Mouse (Mus musculus) CH12.LX (cell line): ENCODE results near the gene Drc7.
A peak's percentile ranks its signal among the peaks of the same experiment; 100 is the strongest.

Source experiments
- BHLHE40 ChIP-seq: IDR thresholded peaks from 2 replicates; pipeline ENCODE4 v1.6.1; 2011; ENCODE audit warnings: mild to moderate bottlenecking, low read depth, low read length, improper control_type of control experiment
- CTCF ChIP-seq, 2 experiments: IDR thresholded peaks in 1 of 2; conservative IDR thresholded peaks in 1 of 2; 2 replicates each; pipeline ENCODE4 v1.5.1; 2011 to 2012; ENCODE audit warnings: low read depth in 2 of 2, low read length in 2 of 2, improper control_type of control experiment in 1 of 2, inconsistent platforms in 1 of 2, mild to moderate bottlenecking in 1 of 2, moderate library complexity in 1 of 2
- EP300 ChIP-seq: IDR thresholded peaks from 2 replicates; pipeline ENCODE4 v1.6.1; 2011; ENCODE audit warnings: low read length, improper control_type of control experiment
- KAT2A ChIP-seq: IDR thresholded peaks from 2 replicates; pipeline ENCODE4 v1.6.1; 2012; ENCODE audit warnings: low read length, improper control_type of control experiment, inconsistent platforms; ENCODE audit not compliant: insufficient replicate concordance
- MAZ ChIP-seq: IDR thresholded peaks from 2 replicates; pipeline ENCODE4 v1.6.1; 2012; ENCODE audit warnings: low read depth, mild to moderate bottlenecking, inconsistent platforms, low read length, improper control_type of control experiment, moderate library complexity
- POLR2A ChIP-seq: IDR thresholded peaks from 2 replicates; pipeline ENCODE4 v1.6.1; 2011; ENCODE audit warnings: low read depth, mild to moderate bottlenecking, improper control_type of control experiment, low read length
- RCOR1 ChIP-seq: conservative IDR thresholded peaks from 2 replicates; pipeline ENCODE4 v1.6.1; 2012; ENCODE audit warnings: low read depth, mild to moderate bottlenecking, inconsistent platforms, low read length, improper control_type of control experiment
- SIN3A ChIP-seq: IDR thresholded peaks from 2 replicates; pipeline ENCODE4 v1.6.1; 2012; ENCODE audit warnings: low read length, improper control_type of control experiment, inconsistent platforms

GRCm38 (mm10) chr8:95099009-95099408 is 44.1 kb downstream of the Drc7 start:
- no peak for TF ChIP-seq SIN3A
- no peak for TF ChIP-seq EP300
- TF ChIP-seq KAT2A: no peak
- TF ChIP-seq CTCF (conservative IDR thresholded peaks at IDR 0.05 in 1 of 2, IDR thresholded peaks at IDR 0.05 in 1 of 2; ENCODE audit: low read depth in 2 of 2, low read length in 2 of 2): peak; percentile 58 to 90
- TF ChIP-seq POLR2A: no peak
- TF ChIP-seq BHLHE40: no peak
- no peak for TF ChIP-seq RCOR1
- no peak for TF ChIP-seq MAZ
